Mouse (Mus musculus): Measurements from ENCODE around the gene Plekhg2. TPM values are rescaled to one million over a fixed set of nuclear protein-coding genes. Genes with fewer than 3 reads are reported as not detected.

Plekhg2 gene
- polyA plus RNA-seq, 1 experiment from 2014 or later, result 78.6 TPM

GRCm38 (mm10) chr7:28311926-28312543, 60.4 kb downstream of the Plekhg2 start, which contains the start of gene Timm50:
Timm50 (minus strand) TSS chr7:28312072.
- Histone ChIP-seq H3K4me3 (peak within 1 kb of the TSS; percentile 97), H3K36me3 (peaks cover 63% of the 10 kb centered on the region), H3K9me3 (no peaks in the 10 kb centered on the region), H3K27me3 (no peaks in the 10 kb centered on the region), H3K9ac (replicated peaks) (peak within 1 kb of the TSS; percentile 92), H3K4me1 (peaks cover 17% of the 10 kb centered on the region), H3K4me2 (replicated peaks) (peak within 1 kb of the TSS; percentile 91), H3K27ac (replicated peaks) (peak within 1 kb of the TSS; percentile 77)
- WGBS, result under 1% methylated on average over 40 of the region's 45 CpGs
- ATAC-seq (ENCODE audit: low FRiP score, low read depth), result peak; percentile 97

GRCm38 (mm10) chr7:28311151-28311925, 61.1 kb downstream of the Plekhg2 start:
- peak; percentile 73 for ATAC-seq (ENCODE audit: low FRiP score, low read depth)
- no peaks in the 10 kb centered on the region for H3K9me3 ChIP-seq
- peaks cover 63% of the 10 kb centered on the region for H3K36me3 ChIP-seq
- peak overlapping the region; percentile 91 for H3K4me2 ChIP-seq (replicated peaks)
- H3K4me3 ChIP-seq, result peak overlapping the region; percentile 97
- H3K27ac ChIP-seq (replicated peaks), result peak overlapping the region; percentile 77
- H3K27me3 ChIP-seq, result no peaks in the 10 kb centered on the region
- 8% methylated on average over 35 of the region's 35 CpGs for WGBS
- H3K4me1 ChIP-seq, result peaks cover 17% of the 10 kb centered on the region
- peak overlapping the region; percentile 92 for H3K9ac ChIP-seq (replicated peaks)

GRCm38 (mm10) chr7:28309737-28310136, 62.7 kb downstream of the Plekhg2 start:
- H3K27me3 ChIP-seq, result no peaks in the 10 kb centered on the region
- H3K9ac ChIP-seq (replicated peaks), result 0 out of 2 replicates have a peak overlapping the region, but pooled peaks have one; percentile 31
- H3K36me3 ChIP-seq, result peaks cover 63% of the 10 kb centered on the region
- H3K4me1 ChIP-seq, result peaks cover 17% of the 10 kb centered on the region
- peak overlapping the region; percentile 91 for H3K4me2 ChIP-seq (replicated peaks)
- H3K9me3 ChIP-seq, result no peaks in the 10 kb centered on the region
- peak overlapping the region; percentile 97; the same call in 1 of the 2 replicates for H3K4me3 ChIP-seq
- ATAC-seq (ENCODE audit: low FRiP score, low read depth), result peak; percentile 41
- peak overlapping the region; percentile 75 for H3K27ac ChIP-seq (replicated peaks)
- 48% methylated on average over 9 of the region's 9 CpGs for WGBS

Other genes with a start within 250 kb of the Plekhg2 start
- gene 9530053A07Rik, start 243.1 kb downstream of the Plekhg2 start, polyA plus RNA-seq (2016; fragmentation: Nextera tagmentation; extraction: Ambion mirVana), result 0.10 and 0.13 TPM in 2 replicates
- 134 TPM in 2 replicates for gene Fbl, start 202.9 kb downstream of the Plekhg2 start, polyA plus RNA-seq (2016; fragmentation: Nextera tagmentation; extraction: Ambion mirVana)
- gene Dyrk1b, start 193.1 kb downstream of the Plekhg2 start, polyA plus RNA-seq (2016; fragmentation: Nextera tagmentation; extraction: Ambion mirVana), result 21.5 and 22.8 TPM in 2 replicates
- gene Eid2, start 104.7 kb downstream of the Plekhg2 start, polyA plus RNA-seq (2016; fragmentation: Nextera tagmentation; extraction: Ambion mirVana), result 5.7 and 7.3 TPM in 2 replicates
- gene Eid2b, start 94.9 kb downstream of the Plekhg2 start, polyA plus RNA-seq (2016; fragmentation: Nextera tagmentation; extraction: Ambion mirVana), result 25.2 and 27.4 TPM in 2 replicates
- gene Selenov, start 81.4 kb downstream of the Plekhg2 start, polyA plus RNA-seq (2016; fragmentation: Nextera tagmentation; extraction: Ambion mirVana), result 0.90 and 1.6 TPM in 2 replicates
- gene Dll3, start 70.4 kb downstream of the Plekhg2 start, polyA plus RNA-seq (2016; fragmentation: Nextera tagmentation; extraction: Ambion mirVana), result 86.8 and 91.4 TPM in 2 replicates
- 188 and 193 TPM in 2 replicates for gene Timm50, start 60.5 kb downstream of the Plekhg2 start, polyA plus RNA-seq (2016; fragmentation: Nextera tagmentation; extraction: Ambion mirVana)
- 105 and 107 TPM in 2 replicates for gene Supt5, start 33.9 kb downstream of the Plekhg2 start, polyA plus RNA-seq (2016; fragmentation: Nextera tagmentation; extraction: Ambion mirVana)
- 544 and 582 TPM in 2 replicates for gene Rps16, start 21.9 kb downstream of the Plekhg2 start, polyA plus RNA-seq (2016; fragmentation: Nextera tagmentation; extraction: Ambion mirVana)
- 4.9 and 5.4 TPM in 2 replicates for gene Zfp36, start 7.7 kb upstream of the Plekhg2 start, polyA plus RNA-seq (2016; fragmentation: Nextera tagmentation; extraction: Ambion mirVana)
- 45.3 and 46.9 TPM in 2 replicates for gene Med29, start 20.1 kb upstream of the Plekhg2 start, polyA plus RNA-seq (2016; fragmentation: Nextera tagmentation; extraction: Ambion mirVana)
- 83.2 and 86.0 TPM in 2 replicates for gene Paf1, start 20.4 kb upstream of the Plekhg2 start, polyA plus RNA-seq (2016; fragmentation: Nextera tagmentation; extraction: Ambion mirVana)
- gene Gmfg, start 64.8 kb upstream of the Plekhg2 start, polyA plus RNA-seq (2016; fragmentation: Nextera tagmentation; extraction: Ambion mirVana), result 6.3 TPM in 2 replicates
- gene Lrfn1, start 79.4 kb upstream of the Plekhg2 start, polyA plus RNA-seq (2016; fragmentation: Nextera tagmentation; extraction: Ambion mirVana), result 9.2 and 13.9 TPM in 2 replicates
- not detected in 2 replicates for gene Ifnl2, start 137.9 kb upstream of the Plekhg2 start, polyA plus RNA-seq (2016; fragmentation: Nextera tagmentation; extraction: Ambion mirVana)
- gene Ifnl3, start 150.2 kb upstream of the Plekhg2 start, polyA plus RNA-seq (2016; fragmentation: Nextera tagmentation; extraction: Ambion mirVana), result not detected in 2 replicates
- not detected in 2 replicates for gene Sycn, start 168.3 kb upstream of the Plekhg2 start, polyA plus RNA-seq (2016; fragmentation: Nextera tagmentation; extraction: Ambion mirVana)
- gene Nccrp1, start 174.7 kb upstream of the Plekhg2 start, polyA plus RNA-seq (2016; fragmentation: Nextera tagmentation; extraction: Ambion mirVana), result not detected in 2 replicates
- gene Samd4b, start 225.5 kb upstream of the Plekhg2 start, polyA plus RNA-seq (2016; fragmentation: Nextera tagmentation; extraction: Ambion mirVana), result 34.1 and 34.8 TPM in 2 replicates
- 40.4 and 43.5 TPM in 2 replicates for gene Pak4, start 225.6 kb upstream of the Plekhg2 start, polyA plus RNA-seq (2016; fragmentation: Nextera tagmentation; extraction: Ambion mirVana)

Measured in midbrain, embryonic 12.5 days (tissue).